Mouse (Mus musculus) heart, adult 2 months (tissue): ENCODE results near the gene Lats2. TPM values are rescaled to one million over a fixed set of nuclear protein-coding genes. Genes with fewer than 3 reads are reported as not detected.
A peak's percentile ranks its signal among the peaks of the same experiment; 100 is the strongest.

Experiments used
- DNase-seq, 2 experiments: peaks; one replicate each; pipeline ENCODE4 v3.0.0; 2021
- H3K27ac ChIP-seq: fragments of 200-600 bp; 2 replicates; pipeline ENCODE4 v1.8.1; 2022
- H3K27me3 ChIP-seq: fragments of 200-500 bp; 2 replicates; pipeline ENCODE4 v1.6.1; 2012; ENCODE audit warnings: mild to moderate bottlenecking, low read length, inconsistent platforms, mixed read lengths; ENCODE audit not compliant: control insufficient read depth, insufficient read depth
- H3K36me3 ChIP-seq: fragments of 200-500 bp; 2 replicates; pipeline ENCODE4 v1.6.1; 2012; ENCODE audit warnings: low read length, inconsistent platforms; ENCODE audit not compliant: control insufficient read depth, insufficient read depth
- H3K4me1 ChIP-seq: fragments of 200-500 bp; 2 replicates; pipeline ENCODE4 v1.6.1; 2011; ENCODE audit warnings: low read length; ENCODE audit not compliant: control insufficient read depth, insufficient read depth
- H3K4me3 ChIP-seq: fragments of 200-600 bp; 2 replicates; pipeline ENCODE4 v1.8.1; 2022
- H3K79me2 ChIP-seq: fragments of 200-500 bp; replicated peaks from 2 replicates; pipeline ENCODE4 v1.6.1; 2012; ENCODE audit warnings: mild to moderate bottlenecking, inconsistent platforms, low read length, moderate library complexity, mixed read lengths; ENCODE audit not compliant: control insufficient read depth, insufficient read depth
- H3K9ac ChIP-seq: fragments of 200-500 bp; 2 replicates; pipeline ENCODE4 v1.6.1; 2012; ENCODE audit warnings: low read depth, mild to moderate bottlenecking, control low read depth, inconsistent platforms, low read length, mixed read lengths
- CTCF ChIP-seq: fragments of 200-600 bp; IDR thresholded peaks from 2 replicates; pipeline ENCODE4 v1.8.1; 2022; ENCODE audit warnings: antibody characterized with exemption, mild to moderate bottlenecking, moderate library complexity
- EP300 ChIP-seq: fragments of 200-500 bp; IDR thresholded peaks from 2 replicates; pipeline ENCODE4 v1.6.1; 2011; ENCODE audit warnings: low read depth, low read length, control low read depth; ENCODE audit not compliant: insufficient read depth
- POLR2A ChIP-seq: fragments of 200-500 bp; IDR thresholded peaks from 2 replicates; pipeline ENCODE4 v1.6.1; 2011; ENCODE audit warnings: mild to moderate bottlenecking, low read depth, low read length, control low read depth; ENCODE audit not compliant: insufficient read depth
- WGBS: fragments of 180-500 bp; shearing (Covaris S2); methylation state at CpG from one replicate; pipeline ENCODE4 v1.1.7; 2018; 5-methylcytosine and 5-hydroxymethylcytosine counted together
- intact Hi-C: fragments of 180-260 bp; cut with DNase I; formaldehyde crosslinking; loops from one replicate; pipeline ENCODE4 v1.15.1; 2025
- polyA plus RNA-seq: library from polyadenylated mRNA; depleted of rRNA; stranded (reverse); fragments of >200 nt; gene quantifications from 2 replicates; pipeline ENCODE4 v1.2.3, GENCODE M21; 2012
- total RNA-seq, 2 experiments: library from RNA; stranded (reverse); gene quantifications; 2 replicates each; pipeline ENCODE4 v1.2.3; 2021

Gene Lats2
- total and polyA plus RNA-seq, 3 experiments = 18.6 to 31.2 (median 30.1) TPM

- DNase-seq = no peak
- intact Hi-C loops = loop anchor here (5.0 to 10.0 kb wide), 2 partner anchors 112 to 1430 kb away; partner anchors contain the start of gene Sap18
- H3K27me3 ChIP-seq = no peaks in the 10 kb centered on the region
- peaks cover 1% of the 10 kb centered on the region; the same call in 1 of the 2 replicates for H3K4me1 ChIP-seq
- H3K79me2 ChIP-seq = no peaks in the 10 kb centered on the region
- no peaks in the 10 kb centered on the region for H3K36me3 ChIP-seq
- whole genome bisulfite sequencing = 87% methylated on average over 4 of the region's 4 CpGs
- no peak overlapping the region for H3K4me3 ChIP-seq
- no peak overlapping the region for H3K27ac ChIP-seq
- H3K9ac ChIP-seq = no peak overlapping the region
- TF ChIP-seq POLR2A = no peak
- TF ChIP-seq EP300 = no peak
- TF ChIP-seq CTCF = no peak
Observed at GRCm38 (mm10) chr14:57682751-57683150, 75.4 kb downstream of the Lats2 start.

DNA sequence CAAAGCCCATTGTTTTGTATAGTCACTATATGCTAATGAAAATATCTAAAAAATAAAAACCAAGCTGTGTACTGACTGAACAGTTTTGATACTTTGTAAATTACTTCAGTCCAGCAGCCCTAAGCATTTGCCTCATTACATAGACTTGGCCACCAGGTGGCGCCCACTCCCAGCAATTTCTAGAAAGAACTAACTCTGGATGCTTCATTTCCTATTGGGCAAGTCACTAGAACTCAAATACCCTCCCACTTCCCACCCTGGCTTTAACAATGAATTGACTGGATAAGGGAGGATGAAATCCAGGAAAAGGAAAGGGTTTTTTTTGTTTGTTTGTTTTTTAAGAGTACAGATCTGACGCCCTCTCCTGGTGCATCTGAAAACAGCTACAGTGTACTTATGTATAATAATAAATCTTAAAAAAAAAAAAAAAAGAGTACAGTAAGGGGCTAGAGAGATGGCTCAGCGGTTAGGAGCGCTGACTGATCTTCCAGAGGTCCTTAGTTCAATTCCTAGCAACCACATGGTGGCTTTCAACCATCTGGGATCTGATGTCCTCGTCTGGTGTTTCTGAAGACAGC, 78.1 kb downstream of the Lats2 start:
- WGBS = 23% methylated on average over 5 of the region's 5 CpGs
- no peak for TF ChIP-seq POLR2A
- peak; percentile 47; the same call in 1 of the 2 replicates for TF ChIP-seq EP300
- TF ChIP-seq CTCF = peak; percentile 88
- Histone ChIP-seq H3K27ac (no peak overlapping the region), H3K4me1 (peaks cover 1% of the 10 kb centered on the region; the same call in 1 of the 2 replicates), H3K9ac (no peak overlapping the region), H3K27me3 (no peaks in the 10 kb centered on the region), H3K79me2 (no peaks in the 10 kb centered on the region), H3K36me3 (no peaks in the 10 kb centered on the region), H3K4me3 (no peak overlapping the region)
- DNase-seq = peak; percentile 83 to 88
- intact Hi-C loops = loop anchor here (1.0 to 10.0 kb wide), 4 partner anchors 115 to 1432 kb away; partner anchors contain the start of genes Mrpl57, Sap18 and Ska3

GRCm38 (mm10) chr14:57679523-57679922, 78.7 kb downstream of the Lats2 start:
- H3K27ac ChIP-seq = no peak overlapping the region
- intact Hi-C loops = no loop called here
- H3K27me3 ChIP-seq = no peaks in the 10 kb centered on the region
- no peak overlapping the region for H3K4me3 ChIP-seq
- no peak overlapping the region for H3K9ac ChIP-seq
- no peaks in the 10 kb centered on the region for H3K79me2 ChIP-seq
- DNase-seq = no peak
- 9% methylated on average over 1 of the region's 1 CpGs for WGBS
- TF ChIP-seq EP300 = no peak
- no peak for TF ChIP-seq CTCF
- no peak for TF ChIP-seq POLR2A
- no peaks in the 10 kb centered on the region for H3K36me3 ChIP-seq
- peaks cover 1% of the 10 kb centered on the region; the same call in 1 of the 2 replicates for H3K4me1 ChIP-seq

DNA sequence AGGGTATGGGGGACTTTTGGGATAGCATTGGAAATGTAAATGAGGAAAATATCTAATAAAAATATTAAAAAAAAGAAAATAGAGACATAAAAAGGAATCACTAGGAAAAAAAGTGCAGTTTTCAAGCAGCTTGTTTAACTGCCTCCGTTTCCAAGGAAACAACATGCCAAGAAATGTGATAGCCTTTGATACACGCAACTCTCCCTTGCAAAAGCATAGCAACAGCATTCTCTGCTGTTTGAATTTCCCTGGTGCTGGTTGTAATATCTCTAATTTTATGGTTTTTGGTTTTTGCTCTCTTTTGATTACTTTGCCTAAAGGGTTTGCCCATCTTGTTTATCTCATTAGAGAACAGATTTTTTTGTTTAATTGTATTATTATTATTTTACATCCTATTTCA, 82.7 kb downstream of the Lats2 start:
- peaks cover 1% of the 10 kb centered on the region; the same call in 1 of the 2 replicates for H3K4me1 ChIP-seq
- no peak for TF ChIP-seq EP300
- TF ChIP-seq CTCF = peak; percentile 16
- intact Hi-C loops = no loop called here
- H3K79me2 ChIP-seq = no peaks in the 10 kb centered on the region
- H3K27me3 ChIP-seq = no peaks in the 10 kb centered on the region
- no peak overlapping the region for H3K27ac ChIP-seq
- 56% methylated on average over 2 of the region's 2 CpGs for WGBS
- no peak overlapping the region for H3K9ac ChIP-seq
- no peaks in the 10 kb centered on the region for H3K36me3 ChIP-seq
- no peak overlapping the region for H3K4me3 ChIP-seq
- no peak for DNase-seq

GRCm38 (mm10) chr14:57665628-57665950, 92.6 kb downstream of the Lats2 start:
- H3K4me3 ChIP-seq = peak overlapping the region; percentile 77
- no peak for TF ChIP-seq POLR2A
- no peak for TF ChIP-seq EP300
- no peak for TF ChIP-seq CTCF
- no peaks in the 10 kb centered on the region for H3K4me1 ChIP-seq
- H3K9ac ChIP-seq = peak overlapping the region; percentile 82
- H3K79me2 ChIP-seq = peaks cover 4% of the 10 kb centered on the region
- DNase-seq = no peak
- intact Hi-C loops = no loop called here
- H3K27me3 ChIP-seq = no peaks in the 10 kb centered on the region
- WGBS = 3% methylated on average over 10 of the region's 10 CpGs
- no peaks in the 10 kb centered on the region; the same call in 1 of the 2 replicates for H3K36me3 ChIP-seq
- H3K27ac ChIP-seq = peak overlapping the region; percentile 89

DNA sequence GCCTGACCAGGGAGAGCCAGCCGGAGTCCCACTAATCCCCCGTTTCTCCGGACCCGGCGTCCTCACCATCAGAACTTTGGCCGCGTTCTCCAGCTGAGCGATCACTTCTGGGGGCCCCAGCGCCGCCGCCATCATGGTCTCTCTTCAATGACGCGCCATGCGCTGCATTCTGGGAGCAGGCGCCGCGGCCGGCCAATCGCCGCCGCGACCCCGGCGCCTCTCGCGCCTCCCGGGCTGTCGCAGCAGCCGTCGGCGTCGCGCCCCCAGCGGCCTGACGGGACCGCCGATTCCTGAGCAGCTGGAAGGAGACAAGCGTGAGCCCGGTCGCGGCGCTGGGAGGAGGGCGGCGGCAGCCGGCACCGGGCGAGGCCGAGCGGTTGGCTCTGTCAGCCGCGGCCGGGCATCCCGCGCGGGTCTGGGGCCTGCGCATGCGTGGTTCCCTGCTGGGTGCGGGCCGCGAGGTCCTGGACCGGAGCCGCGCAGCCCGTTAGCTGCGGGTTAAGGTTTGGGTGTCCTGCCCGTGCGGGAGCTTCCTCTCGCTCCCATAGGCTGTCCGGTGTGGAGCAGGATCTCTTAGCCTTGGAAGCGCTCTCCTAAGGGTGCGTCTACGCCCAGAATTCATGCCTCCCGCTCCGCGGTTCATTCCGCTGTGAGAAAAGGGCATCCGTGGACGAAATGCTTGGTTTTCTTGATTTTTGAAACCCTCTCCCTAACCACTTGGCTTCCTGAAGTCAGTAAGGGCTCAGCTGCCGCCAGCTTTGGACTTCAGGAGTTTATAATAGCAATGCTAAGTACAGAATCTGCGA, 93.2 kb downstream of the Lats2 start, which contains the start of gene Xpo4:
Gene Xpo4, minus strand, starts transcription at position 609 of the 806 bp plus-strand sequence.
- no peaks in the 10 kb centered on the region for H3K27me3 ChIP-seq
- no peaks in the 10 kb centered on the region for H3K4me1 ChIP-seq
- H3K36me3 ChIP-seq = no peaks in the 10 kb centered on the region; the same call in 1 of the 2 replicates
- H3K27ac ChIP-seq = peak within 1 kb of the TSS; percentile 89
- peaks cover 4% of the 10 kb centered on the region for H3K79me2 ChIP-seq
- TF ChIP-seq EP300 (no peak), CTCF (peak; percentile 66), POLR2A (peak; percentile 52)
- H3K9ac ChIP-seq = peak within 1 kb of the TSS; percentile 82
- DNase-seq = peak; percentile 90 to 91
- H3K4me3 ChIP-seq = peak within 1 kb of the TSS; percentile 77
- WGBS = under 1% methylated on average over 80 of the region's 80 CpGs
- intact Hi-C loops = no loop called here
